Mouse (Mus musculus) G1E (cell line): ENCODE measurements around the gene Muc1.

Experiments
- CTCF ChIP-seq: IDR thresholded peaks from 2 replicates; pipeline ENCODE4 v1.5.1; 2012; ENCODE audit warnings: low read depth, low read length, inconsistent platforms, mixed read lengths
- GATA1 ChIP-seq: IDR thresholded peaks from 2 replicates; pipeline ENCODE4 v1.6.1; 2012; ENCODE audit warnings: borderline replicate concordance, low read length, inconsistent platforms, mixed read lengths
- GATA2 ChIP-seq: IDR thresholded peaks from 2 replicates; pipeline ENCODE4 v1.6.1; 2012; ENCODE audit warnings: low read depth, low read length, inconsistent platforms, borderline replicate concordance
- POLR2AphosphoS5 ChIP-seq: IDR thresholded peaks from 2 replicates; pipeline ENCODE4 v1.6.1; 2012; ENCODE audit warnings: low read depth, low read length, inconsistent platforms; ENCODE audit not compliant: insufficient replicate concordance
- TAL1 ChIP-seq: conservative IDR thresholded peaks from 2 replicates; pipeline ENCODE4 v1.6.1; 2012; ENCODE audit warnings: low read depth, low read length, inconsistent platforms, mixed read lengths

GRCm38 (mm10) chr3:89208736-89209135 is 20.1 kb upstream of the Muc1 start:
- TF ChIP-seq CTCF (no peak), GATA1 (no peak), TAL1 (no peak), POLR2AphosphoS5 (no peak), GATA2 (no peak)
